Mouse (Mus musculus) midbrain, embryonic 15.5 days (tissue): ENCODE data around the gene Megf8. TPM values are rescaled to one million over a fixed set of nuclear protein-coding genes. Genes with fewer than 3 reads are reported as not detected.

ENCODE experiments used
- ATAC-seq: fragments of 200-750 bp; cut with Nextera tagmentation; replicated peaks from 2 replicates; pipeline ENCODE4 v1.8.0; 2017; ENCODE audit warnings: moderate TSS enrichment
- H3K27ac ChIP-seq: fragments of 300-500 bp; sonication (generic); 2 replicates; pipeline ENCODE4 v1.5.1; 2015; ENCODE audit warnings: mild to moderate bottlenecking, inconsistent platforms
- H3K27me3 ChIP-seq: fragments of 300-500 bp; sonication (generic); replicated peaks from 2 replicates; pipeline ENCODE4 v1.6.1; 2015; ENCODE audit warnings: inconsistent platforms
- H3K36me3 ChIP-seq: fragments of 300-500 bp; sonication (generic); replicated peaks from 2 replicates; pipeline ENCODE4 v1.6.1; 2015; ENCODE audit warnings: inconsistent platforms
- H3K4me1 ChIP-seq: fragments of 300-500 bp; sonication (generic); 2 replicates; pipeline ENCODE4 v1.6.1; 2015; ENCODE audit warnings: inconsistent platforms
- H3K4me2 ChIP-seq: fragments of 300-500 bp; sonication (generic); 2 replicates; pipeline ENCODE4 v1.6.1; 2015; ENCODE audit warnings: inconsistent platforms, mild to moderate bottlenecking, moderate library complexity
- H3K4me3 ChIP-seq: fragments of 300-500 bp; sonication (generic); 2 replicates; pipeline ENCODE4 v1.5.1; 2015; ENCODE audit warnings: mild to moderate bottlenecking, inconsistent platforms
- H3K9ac ChIP-seq: fragments of 300-500 bp; sonication (generic); 2 replicates; pipeline ENCODE4 v1.6.1; 2015; ENCODE audit warnings: mild to moderate bottlenecking, inconsistent platforms
- H3K9me3 ChIP-seq: fragments of 300-500 bp; sonication (generic); 2 replicates; pipeline ENCODE4 v1.6.1; 2016; ENCODE audit warnings: inconsistent platforms
- WGBS: fragments of 180-500 bp; shearing (Covaris S2); methylation state at CpG from one replicate; pipeline ENCODE4 v1.1.7; 2015; ENCODE audit warnings: mixed read lengths; 5-methylcytosine and 5-hydroxymethylcytosine counted together
- polyA plus RNA-seq: library from polyadenylated mRNA; unstranded; fragments of >200 nt; fragmentation: Nextera tagmentation; extraction: Ambion mirVana; gene quantifications from 2 replicates; pipeline ENCODE4 v1.2.1, GENCODE M21; 2015

Gene Megf8
- polyA plus RNA-seq, 1 experiment from 2014 or later, result 27.0 TPM

GRCm38 (mm10) chr7:25273259-25274241, 43.4 kb upstream of the Megf8 start:
- WGBS, result 92% methylated on average over 22 of the region's 22 CpGs
- H3K9ac ChIP-seq, result no peak overlapping the region

GRCm38 (mm10) chr7:25274571-25274970, 42.4 kb upstream of the Megf8 start:
- ATAC-seq, result no peak
- H3K9ac ChIP-seq, result no peak overlapping the region
- H3K4me2 ChIP-seq, result no peak overlapping the region
- 71% methylated on average over 5 of the region's 5 CpGs for WGBS
- no peaks in the 10 kb centered on the region for H3K9me3 ChIP-seq
- H3K27ac ChIP-seq, result no peak overlapping the region
- peaks cover 52% of the 10 kb centered on the region for H3K4me1 ChIP-seq
- no peaks in the 10 kb centered on the region for H3K27me3 ChIP-seq
- no peak overlapping the region for H3K4me3 ChIP-seq
- 0 out of 2 replicates have a peak, but pooled peaks cover 3% of the 10 kb centered on the region for H3K36me3 ChIP-seq

More at GRCm38 (mm10) chr7:25273259-25274241, 43.4 kb upstream of the Megf8 start:
- Histone ChIP-seq H3K9me3 (no peaks in the 10 kb centered on the region), H3K36me3 (0 out of 2 replicates have a peak, but pooled peaks cover 3% of the 10 kb centered on the region), H3K4me3 (no peak overlapping the region), H3K27ac (no peak overlapping the region), H3K27me3 (no peaks in the 10 kb centered on the region), H3K4me1 (peaks cover 59% of the 10 kb centered on the region), H3K4me2 (no peak overlapping the region)
- no peak for ATAC-seq

- Histone ChIP-seq H3K36me3 (0 out of 2 replicates have a peak, but pooled peaks cover 3% of the 10 kb centered on the region), H3K27ac (no peak overlapping the region), H3K9me3 (no peaks in the 10 kb centered on the region), H3K4me3 (no peak overlapping the region), H3K4me2 (no peak overlapping the region), H3K27me3 (no peaks in the 10 kb centered on the region), H3K9ac (no peak overlapping the region; the same call in 1 of the 2 replicates), H3K4me1 (peaks cover 52% of the 10 kb centered on the region)
- 88% methylated on average over 3 of the region's 3 CpGs for WGBS
- no peak for ATAC-seq
Observed at GRCm38 (mm10) chr7:25274996-25275395, 42.0 kb upstream of the Megf8 start.

- Histone ChIP-seq H3K4me1 (peaks cover 52% of the 10 kb centered on the region), H3K36me3 (0 out of 2 replicates have a peak, but pooled peaks cover 3% of the 10 kb centered on the region), H3K9ac (peak overlapping the region; percentile 23), H3K4me3 (no peak overlapping the region), H3K9me3 (no peaks in the 10 kb centered on the region), H3K27me3 (no peaks in the 10 kb centered on the region), H3K27ac (no peak overlapping the region), H3K4me2 (peak overlapping the region; percentile 10; the same call in 1 of the 2 replicates)
- WGBS, result 62% methylated on average over 9 of the region's 9 CpGs
- no peak for ATAC-seq
Observed at GRCm38 (mm10) chr7:25275555-25276298, 41.2 kb upstream of the Megf8 start.

GRCm38 (mm10) chr7:25277405-25277804, 39.6 kb upstream of the Megf8 start:
- Histone ChIP-seq H3K27ac (peak overlapping the region; percentile 99; the same call in 1 of the 2 replicates), H3K9ac (peak overlapping the region; percentile 72; the same call in 1 of the 2 replicates), H3K36me3 (0 out of 2 replicates have a peak, but pooled peaks cover 3% of the 10 kb centered on the region), H3K4me3 (peak overlapping the region; percentile 83), H3K27me3 (no peaks in the 10 kb centered on the region), H3K9me3 (no peaks in the 10 kb centered on the region), H3K4me2 (peak overlapping the region; percentile 90), H3K4me1 (peaks cover 61% of the 10 kb centered on the region)
- 93% methylated on average over 4 of the region's 4 CpGs for WGBS
- ATAC-seq, result no peak

GRCm38 (mm10) chr7:25277998-25278340, 39.0 kb upstream of the Megf8 start:
- Histone ChIP-seq H3K4me1 (peaks cover 62% of the 10 kb centered on the region), H3K27ac (peak overlapping the region; percentile 99), H3K4me3 (peak overlapping the region; percentile 83), H3K36me3 (0 out of 2 replicates have a peak, but pooled peaks cover 3% of the 10 kb centered on the region), H3K9me3 (no peaks in the 10 kb centered on the region), H3K9ac (peak overlapping the region; percentile 72), H3K27me3 (no peaks in the 10 kb centered on the region), H3K4me2 (peak overlapping the region; percentile 90)
- 16% methylated on average over 4 of the region's 4 CpGs for WGBS
- ATAC-seq, result no peak

GRCm38 (mm10) chr7:25278341-25279075, 38.5 kb upstream of the Megf8 start:
- Histone ChIP-seq H3K9me3 (no peaks in the 10 kb centered on the region), H3K4me3 (peak overlapping the region; percentile 83), H3K9ac (peak overlapping the region; percentile 72), H3K27ac (peak overlapping the region; percentile 99), H3K4me2 (peak overlapping the region; percentile 90), H3K4me1 (peaks cover 65% of the 10 kb centered on the region), H3K36me3 (0 out of 2 replicates have a peak, but pooled peaks cover 3% of the 10 kb centered on the region), H3K27me3 (no peaks in the 10 kb centered on the region)
- ATAC-seq, result peak; percentile 81
- under 1% methylated on average over 56 of the region's 60 CpGs for WGBS

GRCm38 (mm10) chr7:25279076-25279860, 37.7 kb upstream of the Megf8 start:
- WGBS, result under 1% methylated on average over 47 of the region's 49 CpGs

GRCm38 (mm10) chr7:25279861-25280791, 36.8 kb upstream of the Megf8 start:
- Histone ChIP-seq H3K9me3 (no peaks in the 10 kb centered on the region), H3K4me3 (peak overlapping the region; percentile 83), H3K4me2 (peak overlapping the region; percentile 90), H3K27ac (peak overlapping the region; percentile 99), H3K36me3 (peaks cover 6% of the 10 kb centered on the region; the same call in 1 of the 2 replicates), H3K4me1 (peaks cover 67% of the 10 kb centered on the region), H3K9ac (peak overlapping the region; percentile 72), H3K27me3 (no peaks in the 10 kb centered on the region)
- 2% methylated on average over 6 of the region's 6 CpGs for WGBS
- 0 out of 2 replicates have a peak, but pooled peaks have one; percentile 6 for ATAC-seq

More at GRCm38 (mm10) chr7:25279076-25279860, 37.7 kb upstream of the Megf8 start:
- H3K36me3 ChIP-seq, result 0 out of 2 replicates have a peak, but pooled peaks cover 3% of the 10 kb centered on the region
- peak overlapping the region; percentile 90 for H3K4me2 ChIP-seq
- peak; percentile 65 for ATAC-seq
- H3K4me3 ChIP-seq, result peak overlapping the region; percentile 83
- H3K4me1 ChIP-seq, result peaks cover 65% of the 10 kb centered on the region
- peak overlapping the region; percentile 72 for H3K9ac ChIP-seq
- H3K9me3 ChIP-seq, result no peaks in the 10 kb centered on the region
- H3K27me3 ChIP-seq, result no peaks in the 10 kb centered on the region
- H3K27ac ChIP-seq, result peak overlapping the region; percentile 99

GRCm38 (mm10) chr7:25281166-25281733, 35.7 kb upstream of the Megf8 start:
- peak; percentile 8; the same call in 1 of the 2 replicates for ATAC-seq
- 14% methylated on average over 12 of the region's 12 CpGs for WGBS
- no peaks in the 10 kb centered on the region for H3K9me3 ChIP-seq
- H3K9ac ChIP-seq, result peak overlapping the region; percentile 27; the same call in 1 of the 2 replicates
- no peaks in the 10 kb centered on the region for H3K27me3 ChIP-seq
- peaks cover 59% of the 10 kb centered on the region for H3K4me1 ChIP-seq
- H3K4me2 ChIP-seq, result peak overlapping the region; percentile 90
- peak overlapping the region; percentile 99 for H3K27ac ChIP-seq
- H3K36me3 ChIP-seq, result peaks cover 14% of the 10 kb centered on the region
- H3K4me3 ChIP-seq, result peak overlapping the region; percentile 83
